Mouse (Mus musculus): Measurements from ENCODE around the gene Smad3. TPM values are rescaled to one million over a fixed set of nuclear protein-coding genes. Genes with fewer than 3 reads are reported as not detected.

Gene Smad3
- total and polyA plus RNA-seq, 3 experiments = 12.4 to 18.4 (median 13.0) TPM

- Histone ChIP-seq H3K36me3 (ENCODE audit: control insufficient read depth, insufficient read depth, low read length) (no peaks in the 10 kb centered on the region), H3K27me3 (ENCODE audit: control insufficient read depth, insufficient read depth, low read length) (no peaks in the 10 kb centered on the region), H3K4me3 (no peak overlapping the region), H3K9ac (ENCODE audit: low read depth, low read length) (no peak overlapping the region), H3K4me1 (ENCODE audit: control insufficient read depth, insufficient read depth, low read length) (no peaks in the 10 kb centered on the region), H3K79me2 (replicated peaks; ENCODE audit: control insufficient read depth, insufficient read depth, low read length) (no peaks in the 10 kb centered on the region), H3K27ac (no peak overlapping the region)
- 85% methylated on average over 11 of the region's 11 CpGs for WGBS
- intact Hi-C loops (cut with DNase I) = no loop called here
- TF ChIP-seq EP300 (IDR thresholded peaks at IDR 0.05; ENCODE audit: insufficient read depth, low read depth, low read length) (no peak), CTCF (IDR thresholded peaks at IDR 0.05) (no peak), POLR2A (IDR thresholded peaks at IDR 0.05; ENCODE audit: insufficient read depth, low read depth, low read length) (no peak)
- no peak for DNase-seq
Observed at GRCm38 (mm10) chr9:63632924-63633323, 124.9 kb downstream of the Smad3 start.

DNA sequence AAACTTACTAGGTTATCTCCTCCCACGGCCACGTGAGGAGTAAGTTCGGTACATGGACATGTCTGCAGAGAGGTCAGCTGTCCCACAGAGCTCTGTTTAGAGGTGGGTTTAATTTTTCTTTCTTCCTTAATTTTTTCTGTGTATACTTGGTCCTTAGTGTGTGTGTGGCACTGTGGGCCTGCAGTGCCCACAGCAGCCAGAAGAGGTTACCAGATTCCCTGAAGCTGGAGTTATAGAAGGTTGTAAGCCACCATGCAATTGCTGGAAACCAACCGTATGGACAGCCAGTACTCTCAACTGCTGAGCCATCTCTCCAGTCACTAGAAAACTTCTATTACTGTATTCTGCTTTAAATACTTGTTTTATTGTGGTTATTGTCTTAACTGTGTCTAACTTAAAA is 125.7 kb downstream of the Smad3 start:
- intact Hi-C loops (cut with DNase I) = no loop called here
- Histone ChIP-seq H3K4me1 (ENCODE audit: control insufficient read depth, insufficient read depth, low read length) (no peaks in the 10 kb centered on the region), H3K9ac (ENCODE audit: low read depth, low read length) (no peak overlapping the region), H3K4me3 (no peak overlapping the region), H3K27me3 (ENCODE audit: control insufficient read depth, insufficient read depth, low read length) (no peaks in the 10 kb centered on the region), H3K36me3 (ENCODE audit: control insufficient read depth, insufficient read depth, low read length) (no peaks in the 10 kb centered on the region), H3K27ac (no peak overlapping the region), H3K79me2 (replicated peaks; ENCODE audit: control insufficient read depth, insufficient read depth, low read length) (no peaks in the 10 kb centered on the region)
- TF ChIP-seq CTCF (IDR thresholded peaks at IDR 0.05) (peak; percentile 64), EP300 (IDR thresholded peaks at IDR 0.05; ENCODE audit: insufficient read depth, low read depth, low read length) (no peak), POLR2A (IDR thresholded peaks at IDR 0.05; ENCODE audit: insufficient read depth, low read depth, low read length) (no peak)
- DNase-seq = no peak
- WGBS = 98% methylated on average over 4 of the region's 4 CpGs

- no peak for DNase-seq
- Histone ChIP-seq H3K27ac (no peak overlapping the region), H3K79me2 (replicated peaks; ENCODE audit: control insufficient read depth, insufficient read depth, low read length) (no peaks in the 10 kb centered on the region), H3K4me1 (ENCODE audit: control insufficient read depth, insufficient read depth, low read length) (no peaks in the 10 kb centered on the region), H3K4me3 (no peak overlapping the region), H3K27me3 (ENCODE audit: control insufficient read depth, insufficient read depth, low read length) (no peaks in the 10 kb centered on the region), H3K9ac (ENCODE audit: low read depth, low read length) (no peak overlapping the region), H3K36me3 (ENCODE audit: control insufficient read depth, insufficient read depth, low read length) (no peaks in the 10 kb centered on the region)
- no peak for TF ChIP-seq POLR2A (IDR thresholded peaks at IDR 0.05; ENCODE audit: insufficient read depth, low read depth, low read length)
- no peak for TF ChIP-seq CTCF (IDR thresholded peaks at IDR 0.05)
- TF ChIP-seq EP300 (IDR thresholded peaks at IDR 0.05; ENCODE audit: insufficient read depth, low read depth, low read length) = no peak
- intact Hi-C loops (cut with DNase I) = loop anchor here (5.0 kb wide), 1 partner anchor 217 kb away; no protein-coding TSS in a partner anchor
- 94% methylated on average over 9 of the region's 9 CpGs for WGBS
Observed at GRCm38 (mm10) chr9:63625090-63625756, 132.6 kb downstream of the Smad3 start.

GRCm38 (mm10) chr9:63623895-63624569 is 133.8 kb downstream of the Smad3 start:
- intact Hi-C loops (cut with DNase I) = no loop called here
- Histone ChIP-seq H3K27ac (no peak overlapping the region), H3K27me3 (ENCODE audit: control insufficient read depth, insufficient read depth, low read length) (no peaks in the 10 kb centered on the region), H3K9ac (ENCODE audit: low read depth, low read length) (no peak overlapping the region), H3K4me3 (no peak overlapping the region), H3K79me2 (replicated peaks; ENCODE audit: control insufficient read depth, insufficient read depth, low read length) (no peaks in the 10 kb centered on the region), H3K4me1 (ENCODE audit: control insufficient read depth, insufficient read depth, low read length) (no peaks in the 10 kb centered on the region), H3K36me3 (ENCODE audit: control insufficient read depth, insufficient read depth, low read length) (no peaks in the 10 kb centered on the region)
- 91% methylated on average over 15 of the region's 15 CpGs for WGBS
- no peak for TF ChIP-seq EP300 (IDR thresholded peaks at IDR 0.05; ENCODE audit: insufficient read depth, low read depth, low read length)
- no peak for TF ChIP-seq POLR2A (IDR thresholded peaks at IDR 0.05; ENCODE audit: insufficient read depth, low read depth, low read length)
- TF ChIP-seq CTCF (IDR thresholded peaks at IDR 0.05) = no peak
- no peak for DNase-seq

DNA sequence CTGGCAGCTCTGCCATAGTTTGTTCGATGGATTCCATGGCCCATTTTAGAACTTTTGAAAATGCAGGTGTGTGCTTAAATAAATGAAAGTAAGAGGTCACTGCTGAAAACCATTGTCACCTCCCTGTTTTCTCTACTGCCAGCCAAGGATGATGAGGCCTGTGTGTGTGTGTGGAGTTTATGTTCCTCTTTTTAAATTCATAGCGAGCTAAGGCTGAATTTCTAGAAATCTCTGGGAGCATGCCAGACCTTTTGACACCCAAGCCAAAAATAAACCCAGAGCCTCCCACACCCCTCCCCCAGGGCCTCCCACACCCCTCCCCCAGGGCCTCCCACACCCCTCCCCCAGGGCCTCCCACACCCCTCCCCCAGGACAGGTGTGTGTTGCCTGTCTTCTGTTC is 139.8 kb downstream of the Smad3 start:
- 79% methylated on average over 2 of the region's 2 CpGs for WGBS
- intact Hi-C loops (cut with DNase I) = no loop called here
- Histone ChIP-seq H3K27me3 (ENCODE audit: control insufficient read depth, insufficient read depth, low read length) (no peaks in the 10 kb centered on the region), H3K36me3 (ENCODE audit: control insufficient read depth, insufficient read depth, low read length) (no peaks in the 10 kb centered on the region), H3K79me2 (replicated peaks; ENCODE audit: control insufficient read depth, insufficient read depth, low read length) (peaks cover 3% of the 10 kb centered on the region), H3K4me1 (ENCODE audit: control insufficient read depth, insufficient read depth, low read length) (peaks cover 4% of the 10 kb centered on the region; the same call in 1 of the 2 replicates), H3K4me3 (no peak overlapping the region), H3K27ac (no peak overlapping the region), H3K9ac (ENCODE audit: low read depth, low read length) (no peak overlapping the region)
- no peak for TF ChIP-seq EP300 (IDR thresholded peaks at IDR 0.05; ENCODE audit: insufficient read depth, low read depth, low read length)
- DNase-seq = no peak

Data from heart, adult 2 months (tissue).